Mouse (Mus musculus) hindbrain, embryonic 11.5 days (tissue): Measurements from ENCODE around the gene Taf8. TPM values are rescaled to one million over a fixed set of nuclear protein-coding genes. Genes with fewer than 3 reads are reported as not detected.

Experiments
- ATAC-seq: fragments of 200-750 bp; cut with Nextera tagmentation; 2 replicates; pipeline ENCODE4 v1.8.0; 2017; ENCODE audit warnings: mild to moderate bottlenecking, moderate TSS enrichment, moderate library complexity; ENCODE audit not compliant: low FRiP score
- DNase-seq: peaks from one replicate; pipeline ENCODE4 v3.0.0-alpha.2; 2015; ENCODE audit warnings: low spot score
- H3K27ac ChIP-seq: fragments of 300-500 bp; sonication (generic); 2 replicates; pipeline ENCODE4 v1.5.1; 2014; ENCODE audit warnings: mild to moderate bottlenecking, low read depth, low read length
- H3K27me3 ChIP-seq: fragments of 300-500 bp; sonication (generic); 2 replicates; pipeline ENCODE4 v1.6.1; 2014; ENCODE audit warnings: mild to moderate bottlenecking, low read length, moderate library complexity, mixed read lengths; ENCODE audit not compliant: control insufficient read depth, insufficient read depth
- H3K36me3 ChIP-seq: fragments of 300-500 bp; sonication (generic); 2 replicates; pipeline ENCODE4 v1.6.1; 2014; ENCODE audit warnings: mild to moderate bottlenecking, low read length, moderate library complexity, mixed read lengths; ENCODE audit not compliant: control insufficient read depth, insufficient read depth
- H3K4me1 ChIP-seq: fragments of 300-500 bp; sonication (generic); replicated peaks from 2 replicates; pipeline ENCODE4 v1.6.1; 2014; ENCODE audit warnings: low read length, mixed read lengths; ENCODE audit not compliant: control insufficient read depth, insufficient read depth
- H3K4me2 ChIP-seq: fragments of 300-500 bp; sonication (generic); replicated peaks from 2 replicates; pipeline ENCODE4 v1.6.1; 2014; ENCODE audit warnings: mild to moderate bottlenecking, low read depth, low read length
- H3K4me3 ChIP-seq: fragments of 300-500 bp; sonication (generic); 2 replicates; pipeline ENCODE4 v1.5.1; 2014; ENCODE audit warnings: low read depth, low read length
- H3K9ac ChIP-seq: fragments of 300-500 bp; sonication (generic); 2 replicates; pipeline ENCODE4 v1.6.1; 2014; ENCODE audit warnings: low read depth, low read length
- H3K9me3 ChIP-seq: fragments of 300-500 bp; sonication (generic); 2 replicates; pipeline ENCODE4 v1.6.1; 2016; ENCODE audit warnings: low read length; ENCODE audit not compliant: control insufficient read depth
- WGBS: fragments of 180-500 bp; shearing (Covaris S2); extraction: QIAGEN DNeasy Blood & Tissue Kit; methylation state at CpG from one replicate; pipeline ENCODE4 v1.1.7; 2014; 5-methylcytosine and 5-hydroxymethylcytosine counted together
- polyA plus RNA-seq: library from polyadenylated mRNA; unstranded; fragments of >200 nt; fragmentation: Nextera tagmentation; extraction: Ambion mirVana; gene quantifications from 2 replicates; pipeline ENCODE4 v1.2.1, GENCODE M21; 2014

Gene Taf8
- polyA plus RNA-seq, 1 experiment from 2014 or later, result 26.5 TPM

- H3K27me3 ChIP-seq, result no peaks in the 10 kb centered on the region
- no peaks in the 10 kb centered on the region for H3K4me1 ChIP-seq
- no peak overlapping the region for H3K9ac ChIP-seq
- WGBS, result 47% methylated on average over 7 of the region's 7 CpGs
- no peaks in the 10 kb centered on the region for H3K36me3 ChIP-seq
- no peak overlapping the region for H3K4me3 ChIP-seq
- no peaks in the 10 kb centered on the region for H3K9me3 ChIP-seq
- ATAC-seq (no peak), DNase-seq (no peak)
- H3K27ac ChIP-seq, result no peak overlapping the region
- no peak overlapping the region for H3K4me2 ChIP-seq
These were observed 49.2 kb downstream of the Taf8 start for GRCm38 (mm10) chr17:47452886-47453285.

DNA sequence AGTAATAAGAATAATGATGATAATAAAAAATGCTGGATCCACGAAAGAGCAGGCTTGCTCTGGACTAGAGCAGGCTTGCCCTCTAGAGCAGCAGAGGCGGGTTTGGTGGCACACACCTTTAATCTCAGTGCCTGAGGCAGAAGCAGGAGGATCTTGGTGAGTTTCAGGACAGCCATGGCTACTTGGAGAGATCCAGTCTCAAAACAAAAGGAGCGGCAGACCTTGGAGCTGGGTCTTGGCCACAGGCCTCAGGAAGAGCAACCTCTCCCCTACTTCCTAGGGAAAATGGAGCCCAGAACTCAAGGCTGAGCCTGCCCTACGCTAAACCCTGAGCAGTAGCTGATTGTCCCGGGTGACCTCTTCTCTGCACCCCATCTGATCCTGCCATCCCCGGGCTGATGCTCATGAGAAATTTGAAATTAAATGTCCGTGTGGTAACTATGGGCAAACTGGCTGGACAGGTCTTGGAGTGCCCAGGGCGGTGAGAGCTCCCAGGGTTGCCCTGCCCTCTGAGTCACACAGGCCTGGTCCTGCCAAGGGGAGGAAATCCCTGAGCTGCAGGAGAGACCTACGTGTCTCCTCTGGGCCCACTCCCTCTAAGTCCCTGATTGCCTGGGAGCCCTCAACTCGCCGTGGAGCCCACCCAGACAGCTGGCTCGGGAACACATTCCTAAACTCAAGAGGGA is 51.1 kb downstream of the Taf8 start:
- WGBS, result 75% methylated on average over 12 of the region's 12 CpGs
- Histone ChIP-seq H3K27me3 (no peaks in the 10 kb centered on the region), H3K27ac (no peak overlapping the region), H3K36me3 (no peaks in the 10 kb centered on the region), H3K4me2 (no peak overlapping the region), H3K9me3 (no peaks in the 10 kb centered on the region), H3K4me1 (no peaks in the 10 kb centered on the region), H3K9ac (no peak overlapping the region), H3K4me3 (no peak overlapping the region)
- ATAC-seq, result no peak
- no peak for DNase-seq

DNA sequence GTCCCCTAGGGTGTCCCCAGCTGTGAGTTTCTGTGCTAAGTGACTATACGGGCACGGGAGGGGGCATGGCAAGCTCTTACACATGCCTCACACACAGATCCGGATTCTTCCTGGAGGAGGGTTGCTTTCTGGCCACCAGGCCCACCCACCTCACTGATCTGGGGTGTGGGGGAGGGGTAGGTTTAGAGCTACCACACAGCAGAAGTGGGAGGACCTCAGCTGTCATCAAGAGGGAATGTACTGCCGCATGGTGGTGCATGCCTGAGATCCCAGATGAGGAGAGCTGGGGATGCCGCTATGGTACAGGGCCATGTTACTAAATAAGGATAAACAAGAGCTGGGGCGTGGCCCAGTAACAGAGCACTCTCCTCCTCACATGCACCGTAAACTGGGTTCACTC is 51.9 kb downstream of the Taf8 start:
- H3K4me3 ChIP-seq, result no peak overlapping the region
- ATAC-seq, result no peak
- no peaks in the 10 kb centered on the region for H3K4me1 ChIP-seq
- no peaks in the 10 kb centered on the region for H3K36me3 ChIP-seq
- H3K27ac ChIP-seq, result no peak overlapping the region
- WGBS, result 37% methylated on average over 7 of the region's 7 CpGs
- H3K9me3 ChIP-seq, result no peaks in the 10 kb centered on the region
- DNase-seq, result no peak
- no peak overlapping the region for H3K9ac ChIP-seq
- H3K27me3 ChIP-seq, result no peaks in the 10 kb centered on the region
- no peak overlapping the region for H3K4me2 ChIP-seq

DNA sequence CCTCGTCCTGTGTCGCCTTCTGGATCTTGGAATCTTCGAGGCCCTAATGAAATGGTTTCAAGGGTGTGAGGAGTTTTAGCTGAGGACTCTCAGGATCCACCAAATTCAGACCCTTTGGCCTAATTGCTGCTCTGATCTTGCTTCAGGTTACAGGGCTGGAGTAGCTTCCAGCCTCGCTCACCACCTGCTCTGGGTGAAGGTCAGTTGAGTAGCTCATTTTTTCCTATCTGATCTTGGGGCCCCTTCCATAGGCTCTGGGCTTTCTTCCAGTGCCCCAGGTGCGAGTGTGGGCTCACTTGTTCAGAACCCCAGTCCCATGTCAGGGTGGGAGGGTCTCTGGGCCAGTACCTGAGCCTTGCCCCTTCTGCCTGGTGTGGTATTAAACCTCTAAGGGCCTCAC is 52.7 kb downstream of the Taf8 start:
- Histone ChIP-seq H3K27me3 (no peaks in the 10 kb centered on the region), H3K27ac (no peak overlapping the region), H3K9me3 (no peaks in the 10 kb centered on the region), H3K4me2 (no peak overlapping the region), H3K4me1 (no peaks in the 10 kb centered on the region), H3K36me3 (no peaks in the 10 kb centered on the region), H3K9ac (no peak overlapping the region), H3K4me3 (no peak overlapping the region)
- 64% methylated on average over 5 of the region's 5 CpGs for WGBS
- DNase-seq (no peak), ATAC-seq (no peak)

GRCm38 (mm10) chr17:47448523-47449372 is 53.3 kb downstream of the Taf8 start:
- ATAC-seq (no peak), DNase-seq (no peak)
- Histone ChIP-seq H3K9me3 (no peaks in the 10 kb centered on the region), H3K36me3 (no peaks in the 10 kb centered on the region), H3K27ac (no peak overlapping the region), H3K27me3 (no peaks in the 10 kb centered on the region), H3K4me3 (no peak overlapping the region), H3K9ac (no peak overlapping the region), H3K4me1 (no peaks in the 10 kb centered on the region), H3K4me2 (no peak overlapping the region)
- WGBS, result 43% methylated on average over 8 of the region's 8 CpGs

DNA sequence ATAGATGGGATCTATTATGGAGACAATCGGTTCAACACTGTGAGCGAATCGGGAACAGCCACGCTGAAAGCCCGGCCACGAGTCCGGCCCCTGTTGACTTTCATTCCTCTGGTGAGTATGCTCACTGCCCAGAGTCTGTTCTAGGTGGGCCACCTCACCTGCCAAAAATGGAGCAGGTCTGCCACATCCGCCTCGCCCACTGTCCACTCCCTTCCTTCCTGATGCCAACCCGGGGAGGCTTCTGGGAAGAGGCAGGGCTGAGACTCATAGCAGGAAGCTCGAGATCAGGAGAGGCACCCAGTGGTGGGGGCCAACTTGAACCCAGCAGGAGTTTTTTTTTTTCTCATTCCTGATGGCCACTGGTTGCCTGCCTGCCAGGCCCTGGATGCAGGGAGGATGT is 55.5 kb downstream of the Taf8 start:
- H3K27ac ChIP-seq, result no peak overlapping the region
- WGBS, result 87% methylated on average over 11 of the region's 11 CpGs
- H3K9ac ChIP-seq, result no peak overlapping the region
- H3K4me1 ChIP-seq, result no peaks in the 10 kb centered on the region
- H3K27me3 ChIP-seq, result no peaks in the 10 kb centered on the region
- no peak for DNase-seq
- no peaks in the 10 kb centered on the region for H3K9me3 ChIP-seq
- H3K36me3 ChIP-seq, result no peaks in the 10 kb centered on the region
- H3K4me2 ChIP-seq, result no peak overlapping the region
- no peak for ATAC-seq
- H3K4me3 ChIP-seq, result no peak overlapping the region

GRCm38 (mm10) chr17:47446025-47446424 is 56.1 kb downstream of the Taf8 start:
- Histone ChIP-seq H3K9ac (no peak overlapping the region), H3K27ac (no peak overlapping the region), H3K4me2 (no peak overlapping the region), H3K4me3 (no peak overlapping the region), H3K4me1 (no peaks in the 10 kb centered on the region), H3K9me3 (no peaks in the 10 kb centered on the region), H3K36me3 (no peaks in the 10 kb centered on the region), H3K27me3 (no peaks in the 10 kb centered on the region)
- DNase-seq (no peak), ATAC-seq (no peak)
- 62% methylated on average over 9 of the region's 9 CpGs for WGBS

- no peak for DNase-seq
- Histone ChIP-seq H3K9ac (no peak overlapping the region), H3K27me3 (no peaks in the 10 kb centered on the region), H3K27ac (no peak overlapping the region), H3K4me2 (no peak overlapping the region), H3K36me3 (no peaks in the 10 kb centered on the region), H3K4me3 (no peak overlapping the region), H3K4me1 (no peaks in the 10 kb centered on the region), H3K9me3 (no peaks in the 10 kb centered on the region)
- no peak for ATAC-seq
- WGBS, result 73% methylated on average over 11 of the region's 11 CpGs
These were observed 56.6 kb downstream of the Taf8 start for GRCm38 (mm10) chr17:47445518-47445917.

DNA sequence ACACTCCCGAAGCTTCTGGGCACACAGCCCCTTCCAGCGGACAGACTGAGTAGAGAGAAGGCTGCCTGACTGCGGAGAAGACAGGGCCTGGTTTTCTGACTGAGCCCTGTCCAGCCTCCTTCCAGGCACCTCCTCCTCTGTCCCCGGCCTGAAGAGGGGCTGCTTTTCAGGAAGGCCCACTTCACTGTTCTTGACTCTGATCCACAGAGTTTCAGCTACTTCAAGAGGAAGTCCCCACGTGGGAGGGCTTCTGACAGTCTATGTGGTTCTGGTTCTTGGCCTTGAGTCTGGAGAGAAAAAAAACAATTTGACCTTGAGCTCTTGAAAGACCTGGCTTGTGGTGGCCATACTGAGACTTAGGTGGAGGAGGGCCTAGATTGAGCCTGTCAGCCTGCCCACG is 58.0 kb downstream of the Taf8 start:
- 75% methylated on average over 6 of the region's 6 CpGs for WGBS
- Histone ChIP-seq H3K36me3 (no peaks in the 10 kb centered on the region), H3K4me2 (no peak overlapping the region), H3K27ac (no peak overlapping the region), H3K4me3 (no peak overlapping the region), H3K27me3 (no peaks in the 10 kb centered on the region), H3K4me1 (no peaks in the 10 kb centered on the region), H3K9ac (no peak overlapping the region), H3K9me3 (no peaks in the 10 kb centered on the region)
- ATAC-seq, result no peak
- DNase-seq, result no peak
